Mouse (Mus musculus) limb, embryonic 11.5 days (tissue): ENCODE measurements around the gene Tsacc. TPM values are rescaled to one million over a fixed set of nuclear protein-coding genes. Genes with fewer than 3 reads are reported as not detected.

ENCODE experiments used
- ATAC-seq: fragments of 200-750 bp; cut with Nextera tagmentation; 2 replicates; pipeline ENCODE4 v1.8.0; 2017; ENCODE audit warnings: low read depth; ENCODE audit not compliant: insufficient number of reproducible peaks, low FRiP score, low TSS enrichment
- DNase-seq: peaks from one replicate; pipeline ENCODE4 v3.0.0-alpha.2; 2015; ENCODE audit warnings: low spot score
- H3K27ac ChIP-seq: fragments of 300-500 bp; sonication (generic); replicated peaks from 2 replicates; pipeline ENCODE4 v1.5.1; 2014; ENCODE audit warnings: low read depth, mild to moderate bottlenecking, low read length
- H3K27me3 ChIP-seq: fragments of 300-500 bp; sonication (generic); 2 replicates; pipeline ENCODE4 v1.6.1; 2014; ENCODE audit warnings: mild to moderate bottlenecking, low read length, mixed read lengths; ENCODE audit not compliant: control insufficient read depth, insufficient read depth
- H3K36me3 ChIP-seq: fragments of 300-500 bp; sonication (generic); 2 replicates; pipeline ENCODE4 v1.6.1; 2014; ENCODE audit warnings: mild to moderate bottlenecking, low read length, moderate library complexity, mixed read lengths; ENCODE audit not compliant: control insufficient read depth, insufficient read depth
- H3K4me1 ChIP-seq: fragments of 300-500 bp; sonication (generic); 2 replicates; pipeline ENCODE4 v1.6.1; 2014; ENCODE audit warnings: low read length, mixed read lengths; ENCODE audit not compliant: control insufficient read depth, insufficient read depth
- H3K4me2 ChIP-seq: fragments of 300-500 bp; sonication (generic); 2 replicates; pipeline ENCODE4 v1.6.1; 2014; ENCODE audit warnings: low read depth, mild to moderate bottlenecking, moderate library complexity; ENCODE audit not compliant: severe bottlenecking
- H3K4me3 ChIP-seq: fragments of 300-500 bp; sonication (generic); 2 replicates; pipeline ENCODE4 v1.5.1; 2014; ENCODE audit warnings: low read depth, low read length
- H3K9ac ChIP-seq: fragments of 300-500 bp; sonication (generic); 2 replicates; pipeline ENCODE4 v1.6.1; 2014; ENCODE audit warnings: mild to moderate bottlenecking, low read length
- H3K9me3 ChIP-seq: fragments of 300-500 bp; sonication (generic); 2 replicates; pipeline ENCODE4 v1.6.1; 2016; ENCODE audit warnings: low read length; ENCODE audit not compliant: control insufficient read depth
- WGBS: fragments of 180-500 bp; shearing (Covaris S2); extraction: QIAGEN DNeasy Blood & Tissue Kit; methylation state at CpG from one replicate; pipeline ENCODE4 v1.1.7; 2014; 5-methylcytosine and 5-hydroxymethylcytosine counted together
- polyA plus RNA-seq: library from polyadenylated mRNA; unstranded; fragments of >200 nt; fragmentation: Nextera tagmentation; extraction: Ambion mirVana; gene quantifications from 2 replicates; pipeline ENCODE4 v1.2.1, GENCODE M21; 2014

The Tsacc gene
- polyA plus RNA-seq, 1 experiment from 2014 or later = 11.9 TPM

DNA sequence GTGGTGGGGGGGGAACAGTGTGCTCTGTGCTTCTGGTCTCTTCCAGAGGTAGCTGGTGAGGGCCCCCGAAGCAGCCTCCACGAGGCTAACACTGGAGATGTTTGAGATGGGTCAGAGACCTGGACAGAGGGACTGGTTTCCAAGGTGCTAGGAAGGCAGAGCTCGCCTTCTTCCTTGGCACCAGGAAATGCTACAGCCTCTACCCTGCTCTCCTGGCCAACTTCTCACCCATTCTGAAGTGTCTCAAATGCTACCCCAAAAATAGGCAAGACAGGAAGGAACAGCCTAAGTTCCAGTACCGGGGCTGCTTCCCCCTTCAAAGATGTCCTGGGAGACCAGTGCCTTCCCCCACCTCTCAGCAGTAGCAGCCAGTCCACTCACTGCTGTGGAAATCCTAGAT is 57.4 kb downstream of the Tsacc start:
- Histone ChIP-seq H3K27ac (no peak overlapping the region), H3K4me1 (peaks cover 11% of the 10 kb centered on the region; the same call in 1 of the 2 replicates)

GRCm38 (mm10) chr3:88238866-88239391 is 57.9 kb downstream of the Tsacc start:
- Histone ChIP-seq H3K4me2 (no peak overlapping the region), H3K9me3 (no peaks in the 10 kb centered on the region), H3K4me3 (no peak overlapping the region), H3K27ac (no peak overlapping the region), H3K4me1 (peaks cover 14% of the 10 kb centered on the region; the same call in 1 of the 2 replicates), H3K9ac (no peak overlapping the region), H3K36me3 (no peaks in the 10 kb centered on the region), H3K27me3 (peaks cover 71% of the 10 kb centered on the region)
- DNase-seq = no peak
- 31% methylated on average over 8 of the region's 8 CpGs for WGBS
- no peak for ATAC-seq

More for the DNA sequence above, 57.4 kb downstream of the Tsacc start:
- Histone ChIP-seq H3K4me3 (no peak overlapping the region), H3K9me3 (no peaks in the 10 kb centered on the region), H3K36me3 (no peaks in the 10 kb centered on the region), H3K27me3 (peaks cover 71% of the 10 kb centered on the region), H3K4me2 (no peak overlapping the region), H3K9ac (no peak overlapping the region)
- 49% methylated on average over 4 of the region's 4 CpGs for WGBS
- ATAC-seq (no peak), DNase-seq (no peak)

DNA sequence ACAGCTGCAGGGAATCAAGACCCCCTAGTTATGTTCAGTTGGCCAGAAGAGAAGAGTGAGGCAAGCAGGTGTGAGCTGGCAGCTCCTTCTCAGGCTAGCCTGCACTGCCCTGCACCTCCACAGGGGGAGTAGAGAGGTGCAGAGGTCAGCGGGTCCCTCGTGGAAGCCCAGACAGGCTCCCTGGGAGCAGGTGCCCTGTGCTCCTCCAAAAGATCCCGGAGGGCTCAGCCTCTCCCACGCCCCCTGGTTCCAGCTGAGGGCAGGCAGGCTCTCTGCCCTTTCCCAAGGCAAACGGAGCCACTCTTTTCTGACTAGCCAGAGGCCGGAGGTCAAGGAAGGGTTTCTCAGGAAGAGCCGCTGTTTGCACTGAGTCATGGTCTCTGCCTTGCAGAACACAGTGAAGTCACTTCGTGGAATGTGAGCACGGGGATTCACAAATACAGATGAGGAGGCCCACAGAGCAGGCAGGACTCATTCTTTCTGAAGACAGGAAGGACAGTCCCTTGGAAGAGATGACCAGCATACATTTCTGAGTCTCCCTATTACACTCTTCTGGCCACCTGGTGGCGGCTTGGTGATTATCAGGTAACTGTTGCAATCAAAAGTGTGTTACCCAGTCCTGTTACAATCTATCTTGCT is 59.1 kb downstream of the Tsacc start:
- Histone ChIP-seq H3K4me3 (no peak overlapping the region), H3K36me3 (no peaks in the 10 kb centered on the region), H3K9ac (peak overlapping the region; percentile 22; the same call in 1 of the 2 replicates), H3K9me3 (no peaks in the 10 kb centered on the region), H3K27ac (no peak overlapping the region), H3K4me2 (no peak overlapping the region), H3K4me1 (peaks cover 21% of the 10 kb centered on the region), H3K27me3 (peaks cover 64% of the 10 kb centered on the region)
- DNase-seq (peak; percentile 67), ATAC-seq (no peak)
- WGBS = 5% methylated on average over 10 of the region's 10 CpGs

DNA sequence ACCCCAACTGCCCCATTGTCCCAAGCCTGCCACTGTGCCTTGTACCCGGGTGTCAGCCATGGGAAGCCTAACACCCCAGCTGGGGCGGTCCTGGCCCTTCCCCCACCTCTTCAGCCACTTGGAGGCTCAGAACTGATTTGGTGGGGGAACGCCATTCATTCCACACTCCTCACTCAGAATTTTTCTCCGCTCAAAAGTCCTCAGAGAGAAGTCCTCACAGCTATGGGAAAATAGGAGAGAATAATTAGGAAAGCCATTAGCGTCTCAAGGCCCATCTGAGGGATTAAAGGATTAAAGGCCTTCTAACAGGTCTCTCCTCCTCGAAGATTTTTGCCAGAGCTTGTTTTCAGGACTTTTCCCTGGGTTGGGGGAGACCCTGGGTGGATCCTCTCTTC is 59.6 kb downstream of the Tsacc start:
- no peak overlapping the region for H3K4me3 ChIP-seq
- DNase-seq (no peak), ATAC-seq (no peak)
- H3K4me2 ChIP-seq = no peak overlapping the region
- H3K27me3 ChIP-seq = peaks cover 59% of the 10 kb centered on the region
- peaks cover 21% of the 10 kb centered on the region for H3K4me1 ChIP-seq
- no peak overlapping the region for H3K9ac ChIP-seq
- H3K27ac ChIP-seq = no peak overlapping the region
- no peaks in the 10 kb centered on the region for H3K36me3 ChIP-seq
- no peaks in the 10 kb centered on the region for H3K9me3 ChIP-seq
- 17% methylated on average over 6 of the region's 6 CpGs for WGBS

DNA sequence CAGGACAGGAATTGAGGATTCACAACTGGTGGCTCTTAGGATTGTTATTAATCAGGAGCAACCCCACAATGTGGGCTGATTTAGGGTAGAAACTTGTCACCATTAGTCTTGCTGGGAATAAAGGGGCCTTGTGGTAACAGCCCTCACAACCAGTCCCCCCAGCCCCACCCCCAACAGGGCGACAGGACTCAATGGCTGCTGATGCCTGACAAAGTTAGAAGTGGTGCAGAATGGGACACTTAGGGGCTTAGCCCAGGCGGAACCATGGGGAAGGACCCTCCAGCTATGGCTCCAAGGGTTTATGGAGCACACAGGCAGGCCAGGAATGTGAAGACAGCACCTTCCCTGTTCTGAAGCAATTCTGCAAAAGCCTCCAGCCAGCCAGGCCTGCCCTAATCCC is 61.2 kb downstream of the Tsacc start:
- Histone ChIP-seq H3K4me2 (no peak overlapping the region), H3K36me3 (no peaks in the 10 kb centered on the region), H3K4me1 (peaks cover 16% of the 10 kb centered on the region; the same call in 1 of the 2 replicates), H3K9ac (no peak overlapping the region), H3K4me3 (no peak overlapping the region), H3K27me3 (peaks cover 51% of the 10 kb centered on the region), H3K9me3 (no peaks in the 10 kb centered on the region), H3K27ac (no peak overlapping the region)
- 27% methylated on average over 2 of the region's 2 CpGs for WGBS
- ATAC-seq = no peak
- no peak for DNase-seq

GRCm38 (mm10) chr3:88235216-88235615 is 61.6 kb downstream of the Tsacc start:
- H3K27ac ChIP-seq = no peak overlapping the region

GRCm38 (mm10) chr3:88234041-88234440 is 62.8 kb downstream of the Tsacc start:
- 63% methylated on average over 8 of the region's 8 CpGs for WGBS
- no peak for ATAC-seq
- Histone ChIP-seq H3K27ac (no peak overlapping the region), H3K36me3 (no peaks in the 10 kb centered on the region), H3K4me3 (no peak overlapping the region), H3K9me3 (no peaks in the 10 kb centered on the region), H3K27me3 (peaks cover 47% of the 10 kb centered on the region), H3K4me1 (peaks cover 15% of the 10 kb centered on the region; the same call in 1 of the 2 replicates), H3K4me2 (no peak overlapping the region), H3K9ac (no peak overlapping the region)
- no peak for DNase-seq

More at GRCm38 (mm10) chr3:88235216-88235615, 61.6 kb downstream of the Tsacc start:
- WGBS = 9% methylated on average over 3 of the region's 3 CpGs
- H3K4me3 ChIP-seq = no peak overlapping the region
- H3K27me3 ChIP-seq = peaks cover 50% of the 10 kb centered on the region
- no peaks in the 10 kb centered on the region for H3K9me3 ChIP-seq
- DNase-seq = peak; percentile 62
- H3K4me2 ChIP-seq = no peak overlapping the region
- H3K9ac ChIP-seq = no peak overlapping the region
- no peaks in the 10 kb centered on the region for H3K36me3 ChIP-seq
- ATAC-seq = no peak
- peaks cover 15% of the 10 kb centered on the region; the same call in 1 of the 2 replicates for H3K4me1 ChIP-seq

DNA sequence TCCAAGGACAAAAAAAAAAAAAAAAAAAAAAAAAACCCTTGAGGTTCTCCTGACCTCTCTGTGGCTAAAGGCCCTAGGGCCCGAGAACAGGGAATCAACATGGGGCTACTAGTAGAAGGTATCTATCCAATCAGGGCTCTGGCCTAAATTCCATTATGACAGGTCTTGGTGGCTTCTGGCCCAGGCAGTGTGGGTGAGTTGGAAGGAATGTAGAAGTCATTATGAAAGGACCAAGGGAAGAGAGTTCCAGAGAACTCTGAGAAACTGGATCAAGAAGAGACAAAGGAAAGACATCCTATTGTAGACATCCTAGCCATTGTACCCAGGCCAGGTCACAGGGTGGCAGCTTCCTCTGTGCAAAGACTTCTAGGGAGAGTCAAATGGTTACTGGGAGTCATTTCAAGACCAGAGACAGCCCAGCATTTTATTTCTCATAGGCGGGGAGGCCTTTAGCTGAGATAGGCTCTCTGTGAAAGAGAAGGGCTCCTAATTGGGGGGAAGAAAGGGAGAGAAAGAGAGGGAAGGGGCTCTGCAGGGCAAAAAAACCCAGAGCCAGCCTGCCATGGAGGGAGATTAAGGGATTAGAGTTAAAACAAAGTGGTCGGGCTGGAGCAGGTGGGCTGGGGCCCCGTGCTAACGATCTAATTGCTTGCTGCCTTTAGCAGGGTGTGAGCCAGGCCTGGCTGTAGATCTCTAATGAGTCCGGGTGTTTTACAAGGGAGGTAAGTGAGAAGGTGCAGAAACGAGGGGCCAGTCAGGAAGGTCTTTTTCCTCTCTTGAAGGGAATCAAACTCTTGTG is 63.7 kb downstream of the Tsacc start:
- peak; percentile 49 for DNase-seq
- H3K9ac ChIP-seq = no peak overlapping the region
- H3K27ac ChIP-seq = no peak overlapping the region
- H3K4me2 ChIP-seq = no peak overlapping the region
- H3K4me3 ChIP-seq = no peak overlapping the region
- H3K36me3 ChIP-seq = no peaks in the 10 kb centered on the region
- peaks cover 15% of the 10 kb centered on the region; the same call in 1 of the 2 replicates for H3K4me1 ChIP-seq
- no peak for ATAC-seq
- peaks cover 37% of the 10 kb centered on the region for H3K27me3 ChIP-seq
- H3K9me3 ChIP-seq = no peaks in the 10 kb centered on the region
- 14% methylated on average over 7 of the region's 7 CpGs for WGBS
